Mouse (Mus musculus) cerebellum, adult 2 months (tissue): ENCODE measurements around the gene Erlin1. TPM values are rescaled to one million over a fixed set of nuclear protein-coding genes. Genes with fewer than 3 reads are reported as not detected.

Source experiments
- DNase-seq, 2 experiments: peaks; one replicate each; pipeline ENCODE4 v3.0.0; 2021
- H3K27ac ChIP-seq: fragments of 200-500 bp; 2 replicates; pipeline ENCODE4 v1.5.1; 2012; ENCODE audit warnings: low read length, control low read depth, inconsistent platforms; ENCODE audit not compliant: insufficient read depth
- H3K27me3 ChIP-seq: fragments of 200-500 bp; 2 replicates; pipeline ENCODE4 v1.6.1; 2012; ENCODE audit warnings: inconsistent platforms, mild to moderate bottlenecking, low read length, moderate library complexity; ENCODE audit not compliant: control insufficient read depth, insufficient read depth
- H3K4me1 ChIP-seq: fragments of 200-500 bp; 2 replicates; pipeline ENCODE4 v1.6.1; 2011; ENCODE audit warnings: low read length; ENCODE audit not compliant: control insufficient read depth, insufficient read depth
- H3K4me3 ChIP-seq: fragments of 200-500 bp; replicated peaks from 2 replicates; pipeline ENCODE3; 2011; ENCODE audit warnings: mild to moderate bottlenecking, low read depth, low read length, control low read depth; ENCODE audit not compliant: insufficient read depth
- CTCF ChIP-seq: fragments of 200-500 bp; IDR thresholded peaks from 2 replicates; pipeline ENCODE4 v1.5.1; 2011; ENCODE audit warnings: low read depth, mild to moderate bottlenecking, control low read depth, low read length, moderate library complexity, borderline replicate concordance; ENCODE audit not compliant: insufficient read depth
- POLR2A ChIP-seq: fragments of 200-500 bp; IDR thresholded peaks from 2 replicates; pipeline ENCODE4 v1.6.1; 2011; ENCODE audit warnings: low read length, control low read depth, borderline replicate concordance; ENCODE audit not compliant: insufficient read depth
- WGBS: fragments of 180-500 bp; shearing (Covaris S2); methylation state at CpG from one replicate; pipeline ENCODE4 v1.1.7; 2018; 5-methylcytosine and 5-hydroxymethylcytosine counted together
- polyA plus RNA-seq: library from polyadenylated mRNA; depleted of rRNA; stranded (reverse); fragments of >200 nt; gene quantifications from 2 replicates; pipeline ENCODE4 v1.2.3, GENCODE M21; 2012

The Erlin1 gene
- polyA plus RNA-seq, 1 experiment: 12.6 TPM

DNA sequence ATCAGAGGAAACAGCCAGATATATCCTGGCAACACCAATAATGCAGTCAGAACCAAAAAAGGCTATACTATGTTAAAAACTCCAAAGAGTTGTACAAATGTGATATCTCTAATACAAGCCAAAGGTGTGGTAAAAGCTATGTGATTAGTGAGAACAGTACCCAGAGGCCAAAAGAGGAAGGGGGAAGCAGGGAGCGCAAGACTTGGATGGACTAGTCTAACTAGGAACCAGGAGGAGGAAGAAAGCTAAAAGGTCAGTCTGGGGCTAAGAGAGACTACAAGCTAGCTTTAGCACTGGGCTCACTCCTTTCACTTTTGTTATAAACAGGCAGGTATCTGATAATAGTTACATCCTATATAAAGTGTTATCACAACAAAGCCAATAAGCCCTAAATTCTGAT is 34.8 kb upstream of the Erlin1 start:
- Histone ChIP-seq H3K4me3 (no peak overlapping the region), H3K27me3 (no peaks in the 10 kb centered on the region), H3K27ac (no peak overlapping the region), H3K4me1 (no peaks in the 10 kb centered on the region; the same call in none of the 2 replicates)
- 89% methylated on average over 1 of the region's 1 CpGs for WGBS
- TF ChIP-seq CTCF (no peak), POLR2A (no peak)
- no peak for DNase-seq

GRCm38 (mm10) chr19:44103001-44103400 is 33.4 kb upstream of the Erlin1 start:
- no peak overlapping the region for H3K4me3 ChIP-seq
- DNase-seq: no peak
- no peaks in the 10 kb centered on the region; the same call in none of the 2 replicates for H3K4me1 ChIP-seq
- no peak overlapping the region for H3K27ac ChIP-seq
- H3K27me3 ChIP-seq: no peaks in the 10 kb centered on the region
- TF ChIP-seq CTCF (no peak), POLR2A (no peak)
- 49% methylated on average over 3 of the region's 3 CpGs for WGBS

- TF ChIP-seq CTCF (no peak), POLR2A (no peak)
- Histone ChIP-seq H3K4me1 (no peaks in the 10 kb centered on the region; the same call in 1 of the 2 replicates), H3K4me3 (no peak overlapping the region), H3K27ac (no peak overlapping the region), H3K27me3 (no peaks in the 10 kb centered on the region)
- DNase-seq: no peak
These were observed 31.3 kb upstream of the Erlin1 start for GRCm38 (mm10) chr19:44100840-44101239.

DNA sequence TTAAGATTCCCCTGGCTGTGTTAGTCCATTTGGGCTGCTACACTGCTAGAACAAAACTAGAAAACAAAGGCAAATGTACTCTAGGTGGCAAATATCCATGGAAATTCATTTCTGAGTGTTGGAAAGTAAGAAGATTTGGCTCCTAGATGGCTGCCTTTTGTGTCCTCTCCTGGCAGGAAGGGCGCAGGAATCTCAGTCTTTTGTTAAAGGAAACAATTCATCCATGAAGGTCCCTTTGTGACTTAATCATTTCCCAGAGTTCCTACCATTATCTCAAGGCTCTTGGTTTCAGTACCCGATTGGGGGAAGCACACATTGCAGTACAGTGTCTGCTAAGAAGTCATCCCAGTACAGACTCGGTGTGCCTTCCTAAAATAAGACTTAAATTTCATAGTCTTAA is 16.7 kb upstream of the Erlin1 start:
- no peaks in the 10 kb centered on the region for H3K27me3 ChIP-seq
- H3K4me3 ChIP-seq: no peak overlapping the region
- no peak overlapping the region for H3K27ac ChIP-seq
- H3K4me1 ChIP-seq: no peaks in the 10 kb centered on the region
- 13% methylated on average over 3 of the region's 3 CpGs for WGBS
- no peak for DNase-seq
- TF ChIP-seq CTCF (no peak), POLR2A (no peak)

GRCm38 (mm10) chr19:44080920-44081319 is 11.3 kb upstream of the Erlin1 start:
- TF ChIP-seq CTCF: no peak
- TF ChIP-seq POLR2A: no peak
- Histone ChIP-seq H3K4me1 (no peaks in the 10 kb centered on the region), H3K27me3 (no peaks in the 10 kb centered on the region), H3K4me3 (no peak overlapping the region), H3K27ac (no peak overlapping the region)
- WGBS: 39% methylated on average over 2 of the region's 2 CpGs
- no peak for DNase-seq

GRCm38 (mm10) chr19:44080023-44080422 is 10.4 kb upstream of the Erlin1 start:
- WGBS: 86% methylated on average over 2 of the region's 2 CpGs
- Histone ChIP-seq H3K4me3 (no peak overlapping the region), H3K27ac (no peak overlapping the region), H3K4me1 (no peaks in the 10 kb centered on the region), H3K27me3 (no peaks in the 10 kb centered on the region)
- DNase-seq: no peak
- no peak for TF ChIP-seq POLR2A
- TF ChIP-seq CTCF: no peak

- TF ChIP-seq CTCF: no peak
- 85% methylated on average over 4 of the region's 4 CpGs for WGBS
These were observed 7.4 kb upstream of the Erlin1 start for GRCm38 (mm10) chr19:44077024-44077423.

DNA sequence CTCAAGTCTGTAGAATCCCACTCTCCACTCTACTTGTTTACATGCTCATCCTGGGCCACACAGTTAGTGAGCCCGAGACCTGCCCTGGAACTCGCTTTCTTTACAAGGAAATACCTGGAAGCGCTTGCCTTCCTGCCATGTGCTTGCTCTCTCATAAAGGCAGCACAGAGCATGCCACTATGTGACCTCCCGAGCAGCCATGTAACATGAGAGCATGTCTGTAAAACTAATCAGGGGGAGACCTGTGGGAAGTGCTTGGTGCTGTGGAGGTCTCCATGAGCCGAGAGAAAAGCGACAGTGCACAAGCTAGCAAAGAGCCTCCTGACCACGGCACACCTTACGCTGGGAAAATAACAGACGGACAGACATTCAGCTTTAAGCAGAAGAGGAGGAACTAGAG is 6.9 kb upstream of the Erlin1 start:
- TF ChIP-seq CTCF: no peak
- TF ChIP-seq POLR2A: no peak
- 92% methylated on average over 9 of the region's 9 CpGs for WGBS
- Histone ChIP-seq H3K27ac (no peak overlapping the region), H3K4me3 (no peak overlapping the region), H3K4me1 (no peaks in the 10 kb centered on the region), H3K27me3 (no peaks in the 10 kb centered on the region)
- DNase-seq: no peak

More at GRCm38 (mm10) chr19:44077024-44077423, 7.4 kb upstream of the Erlin1 start:
- no peak overlapping the region for H3K27ac ChIP-seq
- no peak overlapping the region for H3K4me3 ChIP-seq
- no peaks in the 10 kb centered on the region for H3K4me1 ChIP-seq
- DNase-seq: no peak
- no peaks in the 10 kb centered on the region for H3K27me3 ChIP-seq
